Mouse (Mus musculus) granulocyte monocyte progenitor cell, adult 5-6 weeks (primary cell): ENCODE results near the gene Olfr332. TPM values are rescaled to one million over a fixed set of nuclear protein-coding genes. Genes with fewer than 3 reads are reported as not detected.
"Not testable (repeated sequence)": the region's sequence is repeated elsewhere in the genome, so short reads cannot be mapped to it uniquely, and the experiment has no call there.

Experiments
- ATAC-seq: replicated peaks from 2 replicates; pipeline ENCODE4 v1.8.0; 2016; ENCODE audit warnings: mild to moderate bottlenecking, moderate TSS enrichment, inconsistent platforms; ENCODE audit not compliant: poor library complexity, severe bottlenecking
- total RNA-seq, 2 experiments: library from RNA; stranded (forward) in 1 of 2; stranded (reverse) in 1 of 2; fragments of 200-712, 200-1000 nt in 1 of 2; fragments of >200 nt in 1 of 2; fragmentation: Nextera tagmentation in 1 of 2; gene quantifications; 2 replicates each; pipeline ENCODE4 v1.2.3; 2014 to 2017

Gene Olfr332
- total RNA-seq (2014; fragmentation: Nextera tagmentation) = not detected in 2 replicates
- total RNA-seq (2017) = not detected in 2 replicates

- ATAC-seq = no peak
Measured at GRCm38 (mm10) chr11:58492455-58492854, at the start of gene Olfr332. Gene Olfr332 (minus strand): TSS chr11:58492555.

DNA sequence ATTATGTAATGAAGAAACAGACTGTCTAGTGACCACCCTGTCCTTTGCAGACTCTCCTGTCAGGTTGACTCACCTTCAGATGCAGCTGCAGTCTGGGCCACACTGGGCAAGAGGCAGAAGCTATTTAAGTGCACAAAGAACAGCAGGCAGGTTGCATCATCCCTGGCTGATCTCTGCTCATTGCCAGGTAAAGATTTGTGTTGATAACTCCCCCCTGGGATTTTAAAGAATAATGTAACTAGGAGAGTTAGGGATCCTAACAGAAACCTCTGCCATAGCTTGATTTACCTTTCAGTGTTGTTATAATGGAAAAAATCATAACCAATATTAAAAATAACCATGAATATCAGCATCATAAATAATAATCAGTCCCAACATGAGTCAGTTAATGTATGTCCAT is 42.4 kb upstream of the Olfr332 start, which contains the start of gene Olfr330:
TSS of gene Olfr330 (minus strand) at position 101 of the 400 bp plus-strand sequence.
- ATAC-seq = not testable (repeated sequence)

GRCm38 (mm10) chr11:58519756-58520155 is 27.4 kb upstream of the Olfr332 start:
- not testable (repeated sequence) for ATAC-seq

DNA sequence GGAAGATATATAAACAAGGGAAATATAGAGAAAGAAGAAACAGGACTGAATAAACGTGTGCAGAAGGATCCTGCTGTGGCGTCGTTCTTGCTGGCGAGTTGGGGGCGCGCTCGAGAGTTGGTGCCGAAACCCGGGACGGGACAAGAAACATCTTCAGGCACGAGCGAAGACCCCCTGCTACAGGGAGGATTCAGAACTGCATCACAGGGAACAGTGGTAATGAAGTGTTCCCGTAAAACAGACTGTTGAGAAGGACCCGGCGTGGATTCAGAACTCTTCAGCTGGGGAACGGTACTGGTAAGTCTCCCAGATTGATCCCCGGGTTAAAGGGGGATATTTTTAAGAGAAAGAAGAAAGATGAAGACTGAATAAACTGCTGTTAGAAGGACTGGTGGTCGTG is 26.6 kb upstream of the Olfr332 start:
- ATAC-seq = not testable (repeated sequence)

DNA sequence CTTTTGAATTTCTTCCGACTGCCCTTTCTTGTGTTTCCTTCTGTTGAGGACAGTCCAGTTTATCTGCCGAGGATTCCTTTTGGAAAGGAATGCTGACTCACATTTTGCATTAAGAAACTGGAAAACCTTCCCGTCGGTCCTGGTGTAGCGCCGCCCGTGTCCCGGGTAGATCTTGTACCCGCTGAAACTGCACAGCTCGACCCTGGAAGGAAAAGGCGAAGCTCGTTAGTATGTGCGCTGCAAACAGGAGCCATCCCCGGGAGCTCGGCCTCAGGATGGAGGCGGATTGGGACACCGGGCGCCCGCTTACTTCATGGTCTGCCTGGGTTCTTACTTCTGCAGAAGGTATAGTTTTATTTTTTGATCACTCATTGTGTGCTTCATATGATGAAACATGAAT is 16.7 kb upstream of the Olfr332 start:
- ATAC-seq = peak; percentile 44; the same call in 1 of the 2 replicates

GRCm38 (mm10) chr11:58502472-58502871 is 10.1 kb upstream of the Olfr332 start, which contains the start of gene Olfr331:
Gene Olfr331 (minus strand): TSS chr11:58502572.
- not testable (repeated sequence) for ATAC-seq

GRCm38 (mm10) chr11:58499290-58499689 is 6.9 kb upstream of the Olfr332 start:
- no peak for ATAC-seq

DNA sequence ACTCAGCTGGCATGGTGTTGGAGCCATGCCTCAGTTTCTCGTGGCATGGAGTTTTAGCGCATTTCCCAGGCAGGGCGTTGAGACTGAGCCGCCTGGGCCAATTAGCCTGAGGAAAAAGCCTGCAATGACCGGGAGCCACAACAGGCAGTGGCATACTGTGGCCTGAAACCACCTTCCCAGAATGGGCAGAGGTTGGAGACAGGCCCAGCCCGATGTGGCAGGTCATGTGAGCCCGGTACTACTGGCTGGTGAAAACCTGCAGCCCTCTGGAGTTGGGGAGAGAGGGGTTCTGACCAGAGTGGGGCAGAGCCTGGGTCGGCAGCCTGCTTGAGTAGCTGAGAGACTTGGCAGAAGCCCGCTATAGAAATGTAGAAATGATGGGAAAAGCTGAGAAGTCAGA is 6.4 kb upstream of the Olfr332 start:
- ATAC-seq = no peak

GRCm38 (mm10) chr11:58462170-58462569 is 30.2 kb downstream of the Olfr332 start, which contains the start of gene Olfr30:
Gene Olfr30 (minus strand): TSS chr11:58462270.
- no peak for ATAC-seq

DNA sequence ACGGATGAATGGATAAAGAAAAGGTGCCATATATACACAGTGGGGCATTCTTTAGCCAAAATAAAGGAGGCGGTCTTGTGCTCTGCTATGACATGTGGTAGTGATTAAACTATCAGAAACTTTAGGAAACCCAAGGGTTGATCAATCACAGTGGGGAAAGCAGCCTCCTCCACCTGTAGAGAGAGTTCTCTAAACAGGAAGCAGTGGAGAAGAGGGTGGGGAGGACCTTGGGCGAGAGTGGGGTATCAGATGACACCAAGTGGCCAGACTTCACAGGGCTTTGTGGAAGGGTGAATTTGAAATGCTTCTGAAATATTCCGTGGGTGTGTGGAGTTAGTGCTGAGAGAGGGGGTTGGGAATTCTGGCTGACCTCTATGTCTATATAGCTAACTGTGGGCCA is 38.8 kb downstream of the Olfr332 start:
- ATAC-seq = no peak

GRCm38 (mm10) chr11:58452759-58453158 is 39.6 kb downstream of the Olfr332 start, which contains the start of gene Lypd9:
Gene Lypd9 (minus strand): TSS chr11:58452923.
- ATAC-seq = no peak

Other genes starting within 250 kb of the Olfr332 start
- 2.2 TPM in 1 of 2 replicates, not detected in the other for gene 4930438A08Rik, start 217.8 kb downstream of the Olfr332 start, total RNA-seq (2014; fragmentation: Nextera tagmentation)
- gene 4930438A08Rik, start 217.8 kb downstream of the Olfr332 start, total RNA-seq (2017) = 2.8 and 4.7 TPM in 2 replicates
- 35.3 and 35.8 TPM in 2 replicates for gene Zfp692, start 185.5 kb downstream of the Olfr332 start, total RNA-seq (2014; fragmentation: Nextera tagmentation)
- gene Zfp692, start 185.5 kb downstream of the Olfr332 start, total RNA-seq (2017) = 22.7 and 27.7 TPM in 2 replicates
- gene Zfp672, start 162.2 kb downstream of the Olfr332 start, total RNA-seq (2014; fragmentation: Nextera tagmentation) = 10.9 and 19.5 TPM in 2 replicates
- 22.6 and 26.4 TPM in 2 replicates for gene Zfp672, start 162.2 kb downstream of the Olfr332 start, total RNA-seq (2017)
- gene Sh3bp5l, start 161.8 kb downstream of the Olfr332 start, total RNA-seq (2014; fragmentation: Nextera tagmentation) = 4.5 and 10.7 TPM in 2 replicates
- 10.3 and 17.8 TPM in 2 replicates for gene Sh3bp5l, start 161.8 kb downstream of the Olfr332 start, total RNA-seq (2017)
- gene Lypd8, start 113.5 kb downstream of the Olfr332 start, total RNA-seq (2014; fragmentation: Nextera tagmentation) = not detected in 2 replicates
- not detected in 2 replicates for gene Lypd8, start 113.5 kb downstream of the Olfr332 start, total RNA-seq (2017)
- gene 1810065E05Rik, start 71.4 kb downstream of the Olfr332 start, total RNA-seq (2014; fragmentation: Nextera tagmentation) = not detected in 2 replicates
- gene 1810065E05Rik, start 71.4 kb downstream of the Olfr332 start, total RNA-seq (2017) = not detected in 2 replicates
- gene Gm12253, start 60.0 kb downstream of the Olfr332 start, total RNA-seq (2014; fragmentation: Nextera tagmentation) = not detected in 2 replicates
- not detected in 2 replicates for gene Gm12253, start 60.0 kb downstream of the Olfr332 start, total RNA-seq (2017)
- gene Lypd9, start 39.6 kb downstream of the Olfr332 start, total RNA-seq (2014; fragmentation: Nextera tagmentation) = not detected in 2 replicates
- gene Lypd9, start 39.6 kb downstream of the Olfr332 start, total RNA-seq (2017) = not detected in 2 replicates
- not detected in 2 replicates for gene Olfr30, start 30.3 kb downstream of the Olfr332 start, total RNA-seq (2014; fragmentation: Nextera tagmentation)
- gene Olfr30, start 30.3 kb downstream of the Olfr332 start, total RNA-seq (2017) = not detected in 2 replicates
- not detected in 2 replicates for gene Olfr331, start 10.0 kb upstream of the Olfr332 start, total RNA-seq (2014; fragmentation: Nextera tagmentation)
- gene Olfr331, start 10.0 kb upstream of the Olfr332 start, total RNA-seq (2017) = not detected in 2 replicates
- not detected in 2 replicates for gene Olfr330, start 42.3 kb upstream of the Olfr332 start, total RNA-seq (2014; fragmentation: Nextera tagmentation)
- not detected in 2 replicates for gene Olfr330, start 42.3 kb upstream of the Olfr332 start, total RNA-seq (2017)
- gene Olfr329-ps, start 53.9 kb upstream of the Olfr332 start, total RNA-seq (2014; fragmentation: Nextera tagmentation) = not detected in 2 replicates
- not detected in 2 replicates for gene Olfr329-ps, start 53.9 kb upstream of the Olfr332 start, total RNA-seq (2017)
- not detected in 2 replicates for gene Olfr328, start 63.1 kb upstream of the Olfr332 start, total RNA-seq (2014; fragmentation: Nextera tagmentation)
- gene Olfr328, start 63.1 kb upstream of the Olfr332 start, total RNA-seq (2017) = not detected in 2 replicates
- not detected in 2 replicates for gene Olfr224, start 78.0 kb upstream of the Olfr332 start, total RNA-seq (2014; fragmentation: Nextera tagmentation)
- not detected in 2 replicates for gene Olfr224, start 78.0 kb upstream of the Olfr332 start, total RNA-seq (2017)
- gene Olfr325, start 85.2 kb upstream of the Olfr332 start, total RNA-seq (2014; fragmentation: Nextera tagmentation) = not detected in 2 replicates
- gene Olfr325, start 85.2 kb upstream of the Olfr332 start, total RNA-seq (2017) = not detected in 2 replicates
- gene Olfr324, start 102.6 kb upstream of the Olfr332 start, total RNA-seq (2014; fragmentation: Nextera tagmentation) = not detected in 2 replicates
- not detected in 2 replicates for gene Olfr324, start 102.6 kb upstream of the Olfr332 start, total RNA-seq (2017)
- not detected in 2 replicates for gene 2210407C18Rik, start 123.5 kb upstream of the Olfr332 start, total RNA-seq (2014; fragmentation: Nextera tagmentation)
- gene 2210407C18Rik, start 123.5 kb upstream of the Olfr332 start, total RNA-seq (2017) = not detected in 2 replicates
- gene Olfr323, start 137.9 kb upstream of the Olfr332 start, total RNA-seq (2014; fragmentation: Nextera tagmentation) = not detected in 2 replicates
- gene Olfr323, start 137.9 kb upstream of the Olfr332 start, total RNA-seq (2017) = not detected in 2 replicates
- gene Trim58, start 147.9 kb upstream of the Olfr332 start, total RNA-seq (2014; fragmentation: Nextera tagmentation) = 1.4 and 1.6 TPM in 2 replicates
- gene Trim58, start 147.9 kb upstream of the Olfr332 start, total RNA-seq (2017) = 0.31 and 0.56 TPM in 2 replicates
- not detected in 2 replicates for gene Olfr322, start 166.2 kb upstream of the Olfr332 start, total RNA-seq (2014; fragmentation: Nextera tagmentation)
- not detected in 2 replicates for gene Olfr322, start 166.2 kb upstream of the Olfr332 start, total RNA-seq (2017)
- not detected in 2 replicates for gene Olfr320, start 188.5 kb upstream of the Olfr332 start, total RNA-seq (2014; fragmentation: Nextera tagmentation)
- gene Olfr320, start 188.5 kb upstream of the Olfr332 start, total RNA-seq (2017) = not detected in 2 replicates
- gene Olfr319, start 206.6 kb upstream of the Olfr332 start, total RNA-seq (2014; fragmentation: Nextera tagmentation) = not detected in 2 replicates
- not detected in 2 replicates for gene Olfr319, start 206.6 kb upstream of the Olfr332 start, total RNA-seq (2017)
- not detected in 2 replicates for gene Olfr318, start 231.5 kb upstream of the Olfr332 start, total RNA-seq (2014; fragmentation: Nextera tagmentation)
- gene Olfr318, start 231.5 kb upstream of the Olfr332 start, total RNA-seq (2017) = not detected in 2 replicates
- not detected in 2 replicates for gene Olfr317, start 246.7 kb upstream of the Olfr332 start, total RNA-seq (2014; fragmentation: Nextera tagmentation)
- gene Olfr317, start 246.7 kb upstream of the Olfr332 start, total RNA-seq (2017) = not detected in 2 replicates